ENCODE assay signal across 8 mouse cellular contexts in genomic region chr4:137479757-137480156, GRCm38 (mm10). TPM values are rescaled to one million over a fixed set of nuclear protein-coding genes. Genes with fewer than 3 reads are reported as not detected.
DNase-seq lines count a peak whose midpoint lies in the region.

No protein-coding gene starts in this region.

- intact Hi-C loops in heart, postnatal 10 days (cut with DNase I) = no loop called here

- DNase-seq in heart, adult 11 months = peak; percentile 94
- DNase-seq in heart, postnatal 10 days = no peak
- peak; percentile 24 for DNase-seq in retina, postnatal 1 day
- DNase-seq in retina, embryonic 14.5 days (ENCODE audit: low spot score) = no peak
- DNase-seq in kidney, postnatal 36 days = peak; percentile 69 to 74
- no peak for DNase-seq in right cerebral cortex, postnatal 4 days
- no peak for DNase-seq in adrenal gland, postnatal 10 days
- DNase-seq in adrenal gland, postnatal 4 days (ENCODE audit: low spot score in 2 of 2) = no peak

RNA-seq across cellular contexts. Expression of gene Hspg2, which starts 11.2 kb away (rescaled TPM):
- 100 to 1,000 TPM; 524 to 560 TPM for total RNA-seq in heart, postnatal 10 days (2021)
- total RNA-seq in adrenal gland, postnatal 10 days (2021) = 100 to 1,000 TPM; 191 to 264 TPM
- 100 to 1,000 TPM; 170 to 191 TPM for total RNA-seq in adrenal gland, postnatal 4 days (2021)

RNA-seq across cellular contexts. Expression of gene 1700013G24Rik, which starts 26.7 kb away (rescaled TPM):
- not detected for total RNA-seq in heart, postnatal 10 days (2021)
- total RNA-seq in adrenal gland, postnatal 10 days (2021) = not detected
- not detected for total RNA-seq in adrenal gland, postnatal 4 days (2021)

RNA-seq across cellular contexts. Expression of gene Cela3b, which starts 49.4 kb away (rescaled TPM):
- total RNA-seq in heart, postnatal 10 days (2021) = not detected
- total RNA-seq in adrenal gland, postnatal 10 days (2021) = not detected
- total RNA-seq in adrenal gland, postnatal 4 days (2021) = 100 to 1,000 TPM in 1 of 2 experiments, not detected in 1; 918 TPM

Comparison
In these comparisons a context has a peak if more than half of its experiments do, and no peak if none do; other contexts are left out.
1. DNase-seq: peak in heart, adult 11 months (single experiment), retina, postnatal 1 day (single experiment) and kidney, postnatal 36 days (2 of 2); none in heart, postnatal 10 days (0 of 2), retina, embryonic 14.5 days (single experiment), right cerebral cortex, postnatal 4 days (single experiment), adrenal gland, postnatal 10 days (single experiment) and adrenal gland, postnatal 4 days (0 of 2).